Mouse (Mus musculus) left cerebral cortex, adult 18-20 months (tissue): ENCODE data around the gene Tfap2c. TPM values are rescaled to one million over a fixed set of nuclear protein-coding genes. Genes with fewer than 3 reads are reported as not detected.

Experiments
- DNase-seq, 2 experiments: peaks; one replicate each; pipeline ENCODE4 v3.0.0; 2021 to 2022; ENCODE audit warnings: low spot score in 2 of 2, mixed read lengths in 1 of 2
- long read RNA-seq, 2 experiments: library from polyadenylated mRNA; stranded (forward); transcript quantifications; one replicate each; pipeline ENCODE4 v2.0.0; 2021
- total RNA-seq, 2 experiments: library from RNA; stranded (reverse); gene quantifications; 2 replicates each; pipeline ENCODE4 v1.2.3; 2021

The Tfap2c gene
- under 1 TPM in 1 of 2 experiments, not detected in 1; 0.16 TPM for total RNA-seq
- long read RNA-seq, experiment 1: 0 reads
- long read RNA-seq, experiment 2: 0 reads

DNA sequence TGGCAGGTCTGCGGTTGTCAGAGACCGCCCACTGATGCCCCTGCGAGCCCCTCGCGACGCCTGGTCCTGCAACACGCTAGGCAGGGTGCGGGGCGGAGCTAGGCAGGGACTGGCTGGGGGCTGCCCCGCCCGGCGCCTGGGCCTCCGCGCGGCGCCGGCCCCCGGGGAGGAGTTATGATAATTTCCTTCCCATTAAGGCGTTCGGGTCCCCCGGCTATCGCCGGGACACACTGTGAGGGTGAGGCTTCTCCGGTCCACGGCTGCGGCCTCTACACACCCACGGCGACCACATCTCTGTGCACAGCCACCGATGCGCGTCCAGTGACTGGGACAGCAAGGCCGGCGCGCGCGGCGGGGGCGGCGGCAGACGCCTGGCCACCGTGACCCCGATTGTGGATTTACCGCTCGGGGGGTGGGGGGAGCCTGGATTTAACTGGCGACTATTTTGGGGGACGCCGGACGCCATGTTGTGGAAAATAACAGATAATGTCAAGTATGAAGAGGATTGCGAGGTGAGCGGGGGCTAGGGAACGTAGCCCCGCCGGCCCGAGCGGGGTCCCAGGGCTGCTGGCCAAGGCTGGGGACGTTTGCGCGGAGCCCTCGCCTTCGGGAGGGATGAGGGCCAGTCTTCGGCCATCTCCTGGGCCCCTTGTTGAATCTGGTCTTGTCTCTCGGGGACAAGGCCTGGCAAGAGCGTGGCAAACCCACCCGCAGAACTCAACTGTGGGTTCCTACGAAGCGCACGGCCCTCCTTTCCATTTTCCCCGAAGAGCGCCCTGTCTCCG lies at the start of gene Tfap2c:
TSS of gene Tfap2c (plus strand) at position 223 of the 785 bp plus-strand sequence.
- no peak for DNase-seq

DNA sequence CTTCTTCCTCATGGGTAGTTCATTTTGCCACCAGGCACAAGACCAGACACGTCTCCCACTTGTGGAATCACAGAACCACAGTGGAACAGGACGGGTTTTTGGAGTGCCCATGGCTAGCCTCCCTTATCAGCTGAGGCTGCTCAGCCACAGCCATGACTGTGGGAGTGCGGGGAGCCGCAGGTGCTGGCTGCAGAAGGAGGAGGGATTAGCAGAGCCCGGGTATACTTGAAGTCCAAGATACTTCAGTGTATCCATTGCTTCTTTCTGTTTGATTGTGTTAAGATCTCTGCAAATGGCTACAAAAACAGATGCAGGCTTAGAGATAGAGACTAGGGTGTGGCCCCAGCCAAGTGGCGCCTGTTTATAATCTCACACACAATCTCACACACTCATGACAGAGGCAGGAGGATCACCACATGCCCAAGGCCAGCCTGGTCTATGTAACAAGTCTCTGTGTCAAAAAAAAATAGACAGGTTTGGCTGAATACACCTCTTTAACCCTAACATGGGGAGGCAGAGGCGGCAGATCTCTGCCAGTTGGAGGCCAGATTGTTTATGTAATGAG lies 48.6 kb upstream of the Tfap2c start:
- DNase-seq: no peak

GRCm38 (mm10) chr2:172501341-172501740 lies 48.1 kb upstream of the Tfap2c start:
- DNase-seq: peak in 1 of 2 experiments; percentile 20

DNA sequence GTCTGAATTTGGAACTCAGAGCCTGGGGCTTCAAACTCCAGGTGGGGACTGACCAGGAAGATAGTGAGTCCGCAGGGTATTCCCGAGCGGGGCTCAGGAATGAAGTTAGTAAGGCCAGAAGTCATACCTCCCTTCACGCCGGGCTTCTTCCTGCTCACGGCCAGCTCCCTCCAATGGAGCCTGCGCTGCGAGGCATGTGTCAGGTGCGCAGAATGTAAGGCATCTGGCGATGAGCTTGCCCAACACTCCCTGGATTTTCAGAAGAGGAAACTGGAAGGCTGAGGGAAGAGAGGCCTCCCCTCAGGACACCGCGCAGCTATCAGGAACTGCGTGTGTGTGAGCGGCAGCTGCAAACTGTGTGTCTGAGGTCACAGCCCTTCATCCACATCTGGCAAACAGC lies 47.2 kb upstream of the Tfap2c start:
- DNase-seq: no peak

DNA sequence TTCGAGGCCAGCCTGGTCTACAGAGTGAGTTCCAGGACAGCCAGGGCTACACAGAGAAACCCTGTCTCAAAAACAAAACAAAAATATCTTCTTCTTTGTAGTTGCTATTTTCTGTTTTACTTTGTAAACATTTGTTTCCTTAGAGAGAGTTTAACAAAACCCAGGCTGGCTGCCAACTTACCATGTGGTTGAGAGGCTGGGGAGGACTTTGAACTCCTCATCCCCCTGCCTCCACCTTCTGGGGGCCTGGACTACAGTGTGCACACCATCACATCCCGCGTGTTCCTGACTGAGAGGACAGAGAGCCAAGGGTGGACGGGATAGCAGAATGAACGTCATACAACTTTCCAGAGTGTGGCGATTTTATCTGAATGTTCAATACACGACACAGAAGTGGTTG lies 43.3 kb upstream of the Tfap2c start:
- DNase-seq: no peak

- no peak for DNase-seq
Measured at GRCm38 (mm10) chr2:172510056-172510712, 39.2 kb upstream of the Tfap2c start.

- DNase-seq: no peak
Measured at GRCm38 (mm10) chr2:172510899-172511298, 38.5 kb upstream of the Tfap2c start.

DNA sequence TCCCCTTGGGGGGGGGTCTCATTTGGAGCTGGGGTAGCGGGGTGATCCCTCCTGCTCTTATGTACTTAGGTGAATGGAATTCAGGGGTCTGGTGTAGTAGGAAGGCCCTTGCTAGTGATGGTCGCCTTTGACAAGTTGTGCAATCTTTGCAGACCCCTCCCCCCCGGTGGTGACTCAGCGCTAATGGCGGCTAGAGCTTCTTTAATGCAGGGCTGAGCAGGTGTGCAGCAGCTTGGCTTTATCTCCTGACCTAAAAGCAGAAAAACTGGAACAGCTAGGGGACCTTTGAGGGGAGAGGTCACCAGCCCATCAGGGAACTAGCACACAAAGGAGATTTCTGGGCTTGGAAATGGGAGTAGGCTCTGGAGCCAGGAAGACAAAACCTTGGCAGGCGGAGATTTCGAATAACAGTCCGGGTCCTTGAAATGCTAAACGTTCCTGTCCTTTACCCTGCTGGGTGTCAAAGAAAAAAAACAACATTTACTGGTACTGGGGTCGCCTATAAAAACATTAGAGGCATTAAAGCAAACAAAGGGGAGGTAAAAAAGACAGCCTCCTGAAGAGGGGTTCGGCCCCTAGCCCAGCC lies 32.9 kb upstream of the Tfap2c start:
- DNase-seq: no peak

DNA sequence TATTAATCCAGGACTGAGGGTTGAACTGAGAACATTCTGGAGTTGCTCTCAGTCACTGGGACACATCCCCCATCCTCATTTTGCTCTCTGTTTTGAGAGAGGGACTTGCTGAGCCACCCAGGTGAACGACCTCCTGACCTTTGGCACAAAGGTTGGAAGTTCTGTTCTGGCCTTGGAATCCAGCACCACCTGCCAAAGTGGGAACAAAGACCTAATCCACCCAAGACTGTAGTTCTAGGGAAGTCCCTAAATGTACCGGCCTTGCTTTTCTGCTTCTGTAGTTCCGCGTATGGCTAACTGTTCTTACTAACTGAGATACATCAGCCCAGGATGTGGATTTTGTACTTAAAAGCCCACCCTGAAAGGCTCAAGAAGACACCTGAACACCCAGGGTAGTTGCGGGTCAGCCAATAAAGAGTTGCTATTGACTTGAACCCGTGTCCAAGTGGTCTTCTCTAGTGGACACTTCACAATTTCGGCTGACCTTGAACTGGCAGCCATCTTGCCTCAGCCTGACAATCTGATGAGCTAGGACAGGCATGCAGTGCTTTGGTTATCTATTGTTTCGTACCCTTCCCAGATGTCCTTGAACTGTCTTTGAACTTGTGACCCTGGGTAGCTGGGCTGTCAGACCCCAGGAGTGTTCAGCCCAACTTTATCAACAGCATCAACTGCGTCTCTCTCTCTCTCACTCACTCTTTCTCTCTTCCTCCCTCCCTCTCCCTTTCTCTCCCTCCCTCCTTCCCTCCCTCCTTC lies 28.6 kb upstream of the Tfap2c start:
- DNase-seq: no peak

DNA sequence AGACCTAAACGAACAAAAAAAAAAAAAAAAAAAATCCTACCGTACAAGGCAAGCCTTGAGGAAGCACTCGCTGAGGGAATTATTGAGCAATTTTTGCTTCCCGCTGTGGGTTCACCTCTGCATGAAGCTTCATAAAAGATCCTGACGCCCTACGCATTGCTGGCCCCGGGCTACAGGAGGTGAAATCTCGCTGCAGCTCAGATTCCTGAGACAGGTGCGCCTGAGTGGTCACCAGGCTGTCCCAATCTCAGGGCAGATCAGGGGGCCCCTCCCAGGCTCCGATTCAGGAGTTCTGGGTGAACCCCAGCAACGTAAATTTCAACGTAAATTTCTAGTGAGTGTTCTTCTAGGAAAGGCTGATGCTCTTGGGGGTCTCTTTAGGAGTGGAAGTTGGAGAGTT lies 26.9 kb upstream of the Tfap2c start:
- no peak for DNase-seq

DNA sequence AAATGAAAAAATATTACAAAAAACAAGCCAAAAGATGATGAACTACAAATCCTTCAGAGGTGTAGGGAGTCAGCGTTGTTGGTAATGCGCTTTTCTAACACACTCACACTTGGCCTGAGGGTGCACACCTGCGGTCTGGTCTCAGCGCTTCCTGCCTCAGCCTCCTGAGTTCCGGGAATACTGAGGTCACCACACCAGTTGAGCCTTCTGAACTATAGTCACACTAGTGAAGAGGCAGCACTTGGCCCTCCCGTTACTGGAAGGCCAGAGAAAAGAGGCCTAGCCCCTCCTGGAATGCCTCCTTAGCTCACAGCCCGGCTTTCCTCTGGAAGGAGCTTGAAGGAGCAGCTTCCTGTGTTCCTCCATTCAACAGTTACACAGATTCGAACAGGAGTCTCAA lies 22.2 kb upstream of the Tfap2c start:
- no peak for DNase-seq

GRCm38 (mm10) chr2:172543987-172544386 lies 5.4 kb upstream of the Tfap2c start:
- DNase-seq: no peak

- no peak for DNase-seq
Measured at GRCm38 (mm10) chr2:172544601-172545127, 4.7 kb upstream of the Tfap2c start.

DNA sequence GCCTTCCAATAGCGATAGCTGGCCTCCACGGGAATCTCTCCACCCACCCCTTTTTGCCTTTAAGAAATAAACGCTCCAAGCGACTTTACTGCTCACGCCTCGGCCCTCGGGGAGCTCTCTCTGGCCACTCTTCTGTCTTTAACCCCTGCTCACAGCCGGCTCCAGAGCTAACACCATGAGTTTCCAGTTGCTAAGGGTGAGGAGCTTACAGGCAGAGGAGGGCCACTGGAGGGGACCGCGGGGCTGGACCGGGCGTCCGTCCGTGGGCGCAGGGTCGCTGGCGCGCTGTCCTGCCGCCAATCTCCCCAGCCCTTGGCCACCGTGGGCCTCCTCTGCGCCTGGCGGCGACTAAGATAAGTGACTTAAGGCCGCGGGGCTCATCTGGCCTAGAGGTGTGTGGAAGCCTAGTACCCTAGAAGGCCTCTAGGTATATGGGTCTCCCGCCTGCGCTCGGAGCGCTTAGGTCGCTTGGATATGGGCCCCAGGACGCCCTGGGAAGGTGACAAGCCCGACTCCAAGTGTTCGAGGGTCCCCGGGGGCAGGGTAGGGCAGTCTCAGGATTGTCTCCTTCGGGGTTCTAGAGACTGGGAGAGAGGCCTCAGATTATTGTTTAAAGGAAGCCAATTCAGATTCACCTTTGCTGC lies 3.7 kb upstream of the Tfap2c start:
- DNase-seq: no peak

DNA sequence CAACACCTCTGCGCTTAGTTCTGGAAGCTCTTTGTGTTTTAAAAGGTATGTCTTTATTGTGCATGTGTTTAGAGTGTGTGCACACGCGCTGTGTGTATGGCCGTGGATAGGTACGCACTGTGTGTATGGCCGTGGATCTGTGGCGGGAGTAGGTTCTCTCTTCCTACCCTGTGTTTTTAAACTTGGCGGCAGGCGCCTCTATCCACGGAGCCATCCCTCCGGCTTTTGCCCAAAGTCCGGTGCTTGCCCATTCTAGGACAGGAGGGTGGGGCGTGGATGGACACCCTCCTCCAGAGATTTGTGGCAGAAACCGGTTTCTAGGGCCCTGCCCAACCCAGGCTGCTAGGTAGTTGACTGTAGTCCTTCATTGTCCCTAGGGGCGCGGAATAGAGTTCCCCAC lies 2.8 kb upstream of the Tfap2c start:
- DNase-seq: no peak

GRCm38 (mm10) chr2:172547116-172547515 lies 2.3 kb upstream of the Tfap2c start:
- no peak for DNase-seq

GRCm38 (mm10) chr2:172547807-172548586 lies 1.4 kb upstream of the Tfap2c start:
- DNase-seq: no peak

DNA sequence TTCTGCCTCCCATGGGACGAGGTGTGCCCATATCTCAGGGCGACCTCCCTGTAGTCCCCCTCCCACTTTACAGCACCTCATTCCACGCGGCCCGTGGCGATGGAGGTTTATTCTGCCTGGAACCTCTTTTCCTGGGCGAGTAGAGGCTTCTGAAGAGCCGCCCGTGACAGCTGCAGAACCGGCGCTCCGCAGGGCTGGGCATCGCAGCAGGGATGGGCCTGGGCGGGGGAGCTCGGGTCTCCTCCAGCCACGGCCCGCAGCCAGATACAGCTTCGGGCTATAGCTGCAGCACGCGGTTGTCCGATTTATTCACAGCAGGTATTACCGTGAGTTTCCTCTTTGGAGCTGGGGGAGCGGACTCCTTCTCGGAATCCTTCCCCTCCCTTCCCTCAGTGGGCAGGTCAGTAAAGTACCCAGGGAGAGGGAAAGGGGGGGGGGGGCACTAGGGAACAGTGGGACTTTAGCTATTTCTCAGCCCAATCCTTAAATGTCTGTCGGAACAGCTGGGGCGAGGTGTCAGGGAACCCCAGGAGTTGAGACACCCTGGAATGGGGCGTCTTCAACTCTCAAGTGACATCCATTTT lies 629 bp upstream of the Tfap2c start:
- no peak for DNase-seq

DNA sequence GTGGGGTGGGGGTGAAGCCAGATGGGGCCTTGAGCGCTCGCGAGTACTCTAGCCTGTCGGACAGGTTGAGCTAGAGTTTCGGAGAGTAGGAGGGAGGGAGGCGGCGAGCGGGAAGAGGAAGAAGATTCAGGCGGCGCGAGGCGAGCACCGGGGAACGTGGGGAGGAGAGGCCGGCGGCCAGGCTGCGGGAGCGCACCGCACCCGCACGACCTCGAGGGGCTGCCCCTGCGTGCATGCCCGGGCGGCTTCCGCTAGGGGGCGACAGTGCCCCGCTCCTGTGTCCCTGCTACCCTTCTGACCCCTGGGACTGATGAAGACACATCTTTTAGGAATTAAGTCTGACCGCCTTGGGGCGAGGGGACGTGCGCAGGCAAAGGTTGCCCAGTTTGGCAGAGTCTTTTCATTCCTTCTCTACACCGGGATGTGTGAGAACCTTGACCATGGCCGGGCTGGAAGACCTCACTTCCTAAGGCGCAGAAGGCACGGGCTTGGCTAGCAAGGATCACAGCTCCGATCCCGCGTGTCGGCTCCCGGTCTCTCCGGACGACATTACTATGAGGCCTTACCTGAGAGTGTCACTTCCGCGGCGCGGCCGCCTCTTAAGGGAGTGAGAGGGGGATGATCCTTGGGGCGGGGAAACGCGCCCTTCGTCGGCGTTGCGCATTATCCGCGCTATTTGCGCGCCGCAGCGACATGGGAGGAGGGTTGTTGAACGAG lies 1.1 kb downstream of the Tfap2c start:
- DNase-seq: peak in 1 of 2 experiments; percentile 21
